Mouse (Mus musculus) CD4-positive helper T cell, adult 2 months (primary cell): Measurements from ENCODE around the gene Tmem110.

Experiments used
- DNase-seq: peaks from one replicate; pipeline ENCODE4 v3.0.0-alpha.2; 2012; ENCODE audit warnings: low read depth, missing footprints, low spot score

Tmem110 gene

DNA sequence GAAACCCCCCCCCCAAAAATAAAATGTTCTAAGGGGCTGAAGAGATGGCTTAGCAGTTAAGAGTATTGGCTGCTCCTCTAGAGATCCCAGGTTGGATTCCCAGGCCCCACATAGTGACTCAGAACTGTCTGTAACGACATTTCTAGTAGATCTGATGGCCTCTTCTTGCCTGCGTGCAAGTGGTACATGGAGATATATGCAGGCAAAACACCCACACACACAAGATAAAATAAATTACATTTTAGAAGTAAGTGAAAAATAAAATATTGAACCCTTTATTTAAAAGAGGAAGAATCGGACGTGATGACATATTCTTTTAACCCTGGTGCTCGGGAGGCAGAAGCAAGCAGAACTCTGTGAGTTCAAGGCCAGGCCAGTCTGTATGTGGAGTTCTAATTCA lies 77.2 kb downstream of the Tmem110 start:
- DNase-seq, result no peak

GRCm38 (mm10) chr14:30903036-30903435 lies 77.6 kb downstream of the Tmem110 start:
- DNase-seq, result no peak

GRCm38 (mm10) chr14:30904307-30904706 lies 78.9 kb downstream of the Tmem110 start:
- DNase-seq, result no peak

DNA sequence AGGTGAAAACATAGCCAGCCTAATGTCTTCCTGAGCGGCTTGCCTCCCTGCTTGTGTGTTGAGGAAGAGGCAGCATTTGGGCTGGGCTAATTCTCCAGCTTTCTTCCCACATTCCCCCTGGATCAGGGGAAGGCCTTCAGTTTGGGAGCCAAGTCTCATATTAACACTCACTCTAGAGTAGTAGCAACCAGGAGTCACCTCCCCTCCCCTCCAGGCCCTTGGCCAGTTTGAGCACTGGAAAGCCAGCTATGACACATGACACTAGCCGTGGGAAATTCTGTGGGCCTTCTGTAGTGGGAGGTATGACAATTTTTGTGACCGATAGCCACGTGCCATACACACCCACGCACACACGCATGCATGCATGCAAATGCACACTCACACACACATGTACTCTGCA lies 80.6 kb downstream of the Tmem110 start:
- DNase-seq, result no peak

- DNase-seq, result no peak
These were observed 82.5 kb downstream of the Tmem110 start for GRCm38 (mm10) chr14:30907814-30908265.

- DNase-seq, result no peak
These were observed 85.8 kb downstream of the Tmem110 start for GRCm38 (mm10) chr14:30911141-30911540.

DNA sequence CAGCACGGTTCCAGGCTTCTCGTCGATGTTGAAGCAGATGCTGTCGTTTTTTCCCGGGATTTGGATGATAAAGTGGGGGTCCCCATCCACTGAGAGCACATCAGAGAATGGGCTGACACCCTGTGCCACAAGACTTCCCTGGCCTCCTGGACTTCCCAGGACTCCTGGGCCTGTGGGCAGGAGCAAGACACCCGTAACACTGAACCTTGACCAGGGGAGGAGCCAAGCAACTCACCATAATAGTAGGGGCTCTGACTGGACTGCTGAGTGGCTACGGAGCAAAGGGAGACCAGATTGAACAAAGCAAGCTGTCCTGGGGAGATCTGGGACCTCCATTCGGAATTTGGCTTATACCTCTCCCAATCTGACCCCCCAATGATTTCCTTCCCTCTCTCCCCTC lies 87.3 kb downstream of the Tmem110 start:
- no peak for DNase-seq

DNA sequence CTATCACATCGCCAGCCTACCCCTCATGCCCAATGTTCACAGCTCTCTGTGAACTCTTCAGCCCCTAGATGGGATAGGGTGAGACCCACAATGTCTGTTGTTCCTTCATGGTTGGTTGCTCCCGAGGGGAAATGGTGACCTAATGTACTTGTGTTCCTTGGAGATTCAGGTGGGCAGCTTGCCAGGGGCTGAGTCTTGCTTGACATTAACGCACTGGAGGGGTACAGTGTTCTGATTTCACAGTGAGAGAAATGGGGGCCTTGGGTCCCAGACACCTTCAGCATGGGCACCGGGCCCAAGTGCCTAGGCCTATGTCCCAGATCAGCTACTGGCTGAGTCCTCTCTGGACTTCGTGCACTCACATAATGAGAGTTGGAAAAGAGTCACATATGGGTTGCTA lies 88.0 kb downstream of the Tmem110 start:
- no peak for DNase-seq

DNA sequence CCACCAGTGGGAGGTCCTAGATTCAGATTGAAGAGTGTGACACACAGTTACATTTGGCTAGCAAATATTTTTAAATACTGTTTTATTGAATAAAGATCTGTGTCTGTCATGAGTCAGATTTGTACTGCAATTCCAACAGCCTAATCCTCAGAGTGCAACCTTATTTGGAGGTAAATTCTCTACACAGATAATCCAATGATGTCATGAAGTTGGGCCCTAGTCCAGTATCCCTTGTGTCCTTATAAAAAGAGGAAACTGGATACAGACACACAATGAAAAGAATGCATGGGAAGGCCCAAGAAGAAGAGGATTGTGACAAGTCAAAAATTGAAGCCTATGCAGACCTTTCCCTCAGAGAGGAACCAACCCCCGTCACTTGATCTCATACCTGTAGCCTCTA lies 91.1 kb downstream of the Tmem110 start:
- DNase-seq, result no peak

DNA sequence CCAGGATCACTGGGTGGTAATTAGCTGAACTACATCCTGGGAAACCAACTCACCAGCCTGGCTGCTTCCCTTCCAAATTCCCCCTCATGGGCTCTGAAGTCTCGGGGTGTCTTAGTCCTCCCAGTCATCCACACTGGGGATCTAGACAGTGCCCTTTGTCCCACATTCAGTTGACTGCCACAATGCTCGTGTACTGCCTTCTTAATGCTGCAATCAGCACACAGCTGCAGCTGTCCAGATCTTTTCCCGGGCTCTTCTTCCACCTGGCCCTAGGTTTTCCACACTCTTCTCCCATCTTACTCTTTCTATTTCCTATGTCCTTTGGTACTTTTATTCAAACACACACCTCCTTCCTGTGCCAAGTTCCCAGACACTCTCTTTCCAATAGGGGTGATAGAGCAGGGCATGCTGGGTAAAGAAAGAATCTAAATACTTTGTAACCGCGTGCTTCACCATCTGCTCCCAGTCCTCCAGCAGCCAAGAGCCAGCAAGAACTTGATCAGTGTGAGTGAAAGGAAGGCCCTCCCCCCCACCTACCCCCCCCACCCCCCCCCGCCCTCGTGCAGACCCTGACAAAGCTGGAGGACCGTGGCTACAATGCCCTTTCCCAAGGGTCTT lies 96.8 kb downstream of the Tmem110 start:
- DNase-seq, result no peak

GRCm38 (mm10) chr14:30923375-30924105 lies 98.2 kb downstream of the Tmem110 start, which contains the start of gene Itih3:
Itih3 (minus strand) TSS chr14:30923760.
- DNase-seq, result no peak

DNA sequence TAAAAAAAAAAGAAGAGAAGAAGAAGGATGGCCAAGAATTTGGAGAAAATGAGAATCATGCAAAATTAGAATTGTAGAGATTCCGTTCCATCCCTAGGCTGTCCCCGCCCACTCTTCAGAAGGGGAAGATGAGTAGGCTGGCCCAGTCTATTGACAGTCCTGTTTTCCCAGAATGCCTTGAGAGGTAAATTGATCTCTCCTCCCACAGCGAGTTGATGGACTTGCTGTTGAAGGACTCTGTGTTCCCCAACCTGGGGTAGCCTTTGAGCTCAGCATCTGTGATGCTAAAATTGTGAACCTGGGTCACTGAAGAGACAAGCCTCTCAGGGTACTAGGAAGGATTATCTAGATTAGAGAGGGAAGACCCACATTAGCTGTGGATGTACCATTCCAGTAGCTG lies 100.1 kb downstream of the Tmem110 start:
- no peak for DNase-seq
